Mouse (Mus musculus): ENCODE measurements around the gene Bbs1.
"Not testable (repeated sequence)": the region's sequence is repeated elsewhere in the genome, so short reads cannot be mapped to it uniquely, and the experiment has no call there.

The Bbs1 gene

DNA sequence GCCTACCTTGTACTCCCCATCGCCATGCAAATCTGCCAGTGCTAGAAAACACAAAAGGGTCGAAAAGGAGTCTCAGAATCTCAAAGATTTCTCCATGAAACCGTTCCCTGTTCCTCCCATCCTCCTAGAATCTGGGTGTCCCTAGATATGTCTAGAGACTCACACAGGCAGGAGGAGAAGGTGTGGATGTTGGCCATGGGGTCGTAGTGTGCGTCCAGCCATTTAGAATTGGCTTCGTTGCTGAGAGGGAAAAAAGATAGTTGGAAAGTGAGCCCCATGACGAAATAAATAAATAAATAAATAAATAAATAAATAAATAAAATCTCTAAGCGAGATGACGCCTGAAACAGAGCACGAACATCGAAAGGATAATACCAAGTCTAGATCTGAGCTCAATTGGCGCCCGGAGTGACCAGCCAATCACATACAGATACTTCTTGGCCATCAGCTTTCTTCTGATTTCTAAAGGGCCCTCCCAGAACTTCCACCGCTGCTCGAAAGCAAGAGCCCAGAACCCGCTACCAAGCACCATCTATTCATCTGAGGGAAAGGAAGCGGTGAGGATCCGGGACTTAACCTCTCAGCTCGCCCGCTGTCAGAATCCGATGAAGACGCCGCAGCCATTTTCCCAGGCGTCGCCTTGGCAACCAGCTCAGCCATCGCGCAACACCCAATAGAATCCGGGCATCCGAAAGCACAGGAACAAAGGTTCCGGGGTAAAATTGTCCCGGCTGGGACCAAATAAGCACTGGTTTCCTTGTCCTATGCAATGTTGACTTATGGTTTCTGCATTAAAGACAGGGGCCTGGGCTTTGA is at the start of gene Bbs1:
TSS of gene Bbs1 (minus strand) at position 650 of the 816 bp plus-strand sequence.
- Histone ChIP-seq H3K27me3 (ENCODE audit: control insufficient read depth, insufficient read depth, low read length, poor library complexity, severe bottlenecking) (no peaks in the 10 kb centered on the region), H3K36me3 (ENCODE audit: control insufficient read depth, insufficient read depth, low read length, poor library complexity, severe bottlenecking) (peaks cover 3% of the 10 kb centered on the region)
- peak; percentile 80 for DNase-seq (ENCODE audit: low read depth, low spot score)

DNA sequence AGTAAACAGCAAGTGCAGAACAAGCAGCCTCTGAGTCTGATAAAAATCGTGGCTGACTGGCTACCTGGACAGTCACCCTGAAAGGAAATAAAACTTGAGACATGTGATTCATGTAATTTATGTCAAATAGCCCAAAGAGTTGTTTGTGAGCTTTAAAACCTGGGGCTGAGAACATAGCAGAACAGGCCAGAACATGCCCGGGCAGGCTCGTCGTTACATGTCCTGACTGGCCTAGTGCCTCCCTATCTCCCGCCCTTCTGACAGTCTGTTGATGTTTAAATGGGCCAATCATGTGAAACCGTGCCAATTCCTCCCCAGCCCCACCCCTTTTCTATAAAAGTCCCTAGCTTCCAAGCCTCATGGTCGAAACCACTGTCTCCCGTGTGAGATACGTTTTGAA is 42.2 kb upstream of the Bbs1 start:
- not testable (repeated sequence) for H3K27me3 ChIP-seq (ENCODE audit: control insufficient read depth, insufficient read depth, low read length, poor library complexity, severe bottlenecking); H3K36me3 ChIP-seq (ENCODE audit: control insufficient read depth, insufficient read depth, low read length, poor library complexity, severe bottlenecking); DNase-seq (ENCODE audit: low read depth, low spot score)

- Histone ChIP-seq H3K27me3 (ENCODE audit: control insufficient read depth, insufficient read depth, low read length, poor library complexity, severe bottlenecking) (no peaks in the 10 kb centered on the region; the same call in 1 of the 2 replicates), H3K36me3 (ENCODE audit: control insufficient read depth, insufficient read depth, low read length, poor library complexity, severe bottlenecking) (no peaks in the 10 kb centered on the region)
- DNase-seq (ENCODE audit: low read depth, low spot score), result no peak
Observed at GRCm38 (mm10) chr19:4945540-4945939, 39.1 kb upstream of the Bbs1 start.

DNA sequence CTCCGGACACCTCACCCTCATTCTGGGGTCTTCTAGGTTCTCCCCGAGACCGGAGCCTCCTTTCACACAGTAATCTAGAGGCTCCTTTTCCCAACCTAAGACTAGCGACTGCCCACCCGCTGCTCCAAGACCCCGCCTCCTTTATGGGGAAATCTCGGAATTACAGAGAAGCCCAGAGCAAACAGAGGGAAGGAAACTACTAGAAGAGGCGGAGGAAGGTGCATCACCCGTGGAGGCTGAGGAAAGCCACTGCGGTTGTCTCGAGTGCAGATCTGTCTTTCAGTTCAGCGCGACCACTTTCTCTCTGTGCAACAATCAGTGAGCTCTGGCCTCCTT is 36.8 kb upstream of the Bbs1 start:
- H3K27me3 ChIP-seq (ENCODE audit: control insufficient read depth, insufficient read depth, low read length, poor library complexity, severe bottlenecking), result no peaks in the 10 kb centered on the region; the same call in 1 of the 2 replicates
- DNase-seq (ENCODE audit: low read depth, low spot score), result no peak
- no peaks in the 10 kb centered on the region for H3K36me3 ChIP-seq (ENCODE audit: control insufficient read depth, insufficient read depth, low read length, poor library complexity, severe bottlenecking)

GRCm38 (mm10) chr19:4942551-4943252 is 36.3 kb upstream of the Bbs1 start, which contains the start of gene Peli3:
Peli3 (minus strand) TSS chr19:4943127.
- H3K27me3 ChIP-seq (ENCODE audit: control insufficient read depth, insufficient read depth, low read length, poor library complexity, severe bottlenecking), result no peaks in the 10 kb centered on the region; the same call in 1 of the 2 replicates
- no peaks in the 10 kb centered on the region for H3K36me3 ChIP-seq (ENCODE audit: control insufficient read depth, insufficient read depth, low read length, poor library complexity, severe bottlenecking)
- DNase-seq (ENCODE audit: low read depth, low spot score), result peak; percentile 80

GRCm38 (mm10) chr19:4937444-4938310 is 31.2 kb upstream of the Bbs1 start:
- no peaks in the 10 kb centered on the region for H3K27me3 ChIP-seq (ENCODE audit: control insufficient read depth, insufficient read depth, low read length, poor library complexity, severe bottlenecking)

DNA sequence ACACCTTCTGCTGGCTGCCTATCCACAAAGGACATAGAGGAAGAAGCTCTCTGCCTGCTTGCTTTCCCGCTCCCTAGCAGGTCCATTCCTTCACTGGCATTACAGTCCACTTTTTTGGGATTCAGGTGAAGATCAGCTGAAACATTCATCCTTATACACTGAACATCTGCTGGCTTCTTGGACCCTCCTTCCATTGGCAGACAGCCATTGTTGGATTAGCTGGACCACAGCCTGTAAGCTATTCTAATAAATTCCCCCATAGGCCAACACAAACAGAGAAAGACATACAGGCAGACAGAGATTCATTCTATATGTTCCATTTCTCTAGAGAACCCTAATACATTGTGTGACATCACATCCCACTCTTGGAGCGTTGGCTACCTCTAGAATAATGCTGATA is 30.5 kb upstream of the Bbs1 start:
- H3K36me3 ChIP-seq (ENCODE audit: control insufficient read depth, insufficient read depth, low read length, poor library complexity, severe bottlenecking), result no peaks in the 10 kb centered on the region
- H3K27me3 ChIP-seq (ENCODE audit: control insufficient read depth, insufficient read depth, low read length, poor library complexity, severe bottlenecking), result no peaks in the 10 kb centered on the region
- DNase-seq (ENCODE audit: low read depth, low spot score), result no peak

More at GRCm38 (mm10) chr19:4937444-4938310, 31.2 kb upstream of the Bbs1 start:
- no peaks in the 10 kb centered on the region for H3K36me3 ChIP-seq (ENCODE audit: control insufficient read depth, insufficient read depth, low read length, poor library complexity, severe bottlenecking)
- DNase-seq (ENCODE audit: low read depth, low spot score), result no peak

- no peaks in the 10 kb centered on the region for H3K36me3 ChIP-seq (ENCODE audit: control insufficient read depth, insufficient read depth, low read length, poor library complexity, severe bottlenecking)
- DNase-seq (ENCODE audit: low read depth, low spot score), result no peak
- no peaks in the 10 kb centered on the region for H3K27me3 ChIP-seq (ENCODE audit: control insufficient read depth, insufficient read depth, low read length, poor library complexity, severe bottlenecking)
Observed at GRCm38 (mm10) chr19:4928781-4929180, 22.4 kb upstream of the Bbs1 start.

DNA sequence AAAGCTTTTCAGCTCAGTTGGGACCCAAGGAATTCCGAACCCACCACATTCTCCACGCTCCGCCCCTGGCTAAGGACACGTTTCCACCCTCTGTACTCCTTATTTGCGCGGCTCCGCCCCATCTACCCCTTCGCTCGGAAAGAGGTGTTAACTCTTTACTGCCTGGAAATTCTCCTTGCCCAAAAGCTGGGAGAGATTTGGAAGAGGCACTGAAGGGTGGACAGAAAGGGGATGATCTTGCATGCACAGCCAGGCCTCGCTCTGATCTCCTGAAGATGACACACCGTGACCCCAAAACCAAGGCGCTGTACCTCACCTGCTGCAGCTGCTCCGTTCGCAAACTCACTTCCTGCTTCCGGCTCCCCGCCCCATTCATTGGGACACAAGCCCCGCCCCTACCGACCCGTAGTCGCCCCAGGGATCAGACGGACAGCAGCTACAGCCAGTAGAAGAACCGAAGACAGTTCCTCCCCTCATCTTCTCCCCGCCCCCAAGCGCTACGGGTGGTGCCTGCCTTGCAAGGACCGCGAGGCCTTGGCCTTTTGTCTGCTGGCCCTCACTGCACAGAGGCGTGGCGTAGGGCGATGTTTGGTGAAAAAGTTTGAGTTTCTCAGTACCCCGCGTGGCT is 21.6 kb upstream of the Bbs1 start, which contains the start of gene Dpp3:
TSS of gene Dpp3 (minus strand) at position 384 of the 628 bp plus-strand sequence.
- Histone ChIP-seq H3K27me3 (ENCODE audit: control insufficient read depth, insufficient read depth, low read length, poor library complexity, severe bottlenecking) (no peaks in the 10 kb centered on the region), H3K36me3 (ENCODE audit: control insufficient read depth, insufficient read depth, low read length, poor library complexity, severe bottlenecking) (peaks cover 2% of the 10 kb centered on the region)
- DNase-seq (ENCODE audit: low read depth, low spot score), result peak; percentile 97

GRCm38 (mm10) chr19:4925121-4925860 is 18.9 kb upstream of the Bbs1 start:
- DNase-seq (ENCODE audit: low read depth, low spot score), result no peak
- H3K36me3 ChIP-seq (ENCODE audit: control insufficient read depth, insufficient read depth, low read length, poor library complexity, severe bottlenecking), result peaks cover 7% of the 10 kb centered on the region
- H3K27me3 ChIP-seq (ENCODE audit: control insufficient read depth, insufficient read depth, low read length, poor library complexity, severe bottlenecking), result no peaks in the 10 kb centered on the region

DNA sequence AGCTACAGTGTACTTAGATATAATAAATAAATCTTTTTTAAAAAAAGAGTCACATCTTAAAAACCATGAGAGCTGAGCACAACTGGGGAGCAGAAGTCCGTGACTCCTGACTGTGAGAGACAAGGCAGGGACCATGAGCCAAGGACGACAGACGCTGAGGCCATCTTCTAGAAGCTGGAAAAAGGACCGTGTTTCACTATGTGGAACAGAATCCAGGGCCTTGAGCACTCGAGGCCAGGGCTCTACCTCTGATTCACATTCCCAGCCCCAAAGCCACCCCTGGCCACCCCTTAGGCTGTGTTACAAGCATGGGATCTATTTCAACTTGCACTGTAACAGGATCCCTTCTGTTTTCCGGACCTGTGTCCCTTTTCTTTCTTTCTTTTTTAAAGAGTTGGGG is 13.2 kb upstream of the Bbs1 start:
- Histone ChIP-seq H3K36me3 (ENCODE audit: control insufficient read depth, insufficient read depth, low read length, poor library complexity, severe bottlenecking) (peaks cover 14% of the 10 kb centered on the region), H3K27me3 (ENCODE audit: control insufficient read depth, insufficient read depth, low read length, poor library complexity, severe bottlenecking) (no peaks in the 10 kb centered on the region)
- no peak for DNase-seq (ENCODE audit: low read depth, low spot score)

DNA sequence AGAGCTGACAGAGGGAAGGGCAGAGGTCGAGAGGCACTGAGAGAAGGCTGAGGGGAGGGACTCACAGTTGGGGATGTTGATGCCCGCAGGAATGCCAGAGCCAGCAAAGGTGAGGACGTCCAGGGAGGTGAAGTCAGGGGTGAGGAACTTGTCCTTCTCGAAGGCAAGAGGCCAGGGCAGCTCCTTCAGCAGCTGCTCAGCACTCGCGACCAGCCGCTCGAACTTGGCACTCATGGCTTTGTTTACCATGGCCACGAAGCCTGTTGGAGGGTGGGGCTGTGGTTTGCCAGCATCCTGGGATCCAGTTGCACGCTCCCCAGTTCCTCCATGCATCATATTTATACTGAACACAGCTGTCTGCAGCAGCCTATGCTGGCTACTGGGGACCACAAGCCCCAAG is 10.4 kb upstream of the Bbs1 start:
- H3K36me3 ChIP-seq (ENCODE audit: control insufficient read depth, insufficient read depth, low read length, poor library complexity, severe bottlenecking), result peaks cover 15% of the 10 kb centered on the region
- no peak for DNase-seq (ENCODE audit: low read depth, low spot score)
- no peaks in the 10 kb centered on the region for H3K27me3 ChIP-seq (ENCODE audit: control insufficient read depth, insufficient read depth, low read length, poor library complexity, severe bottlenecking)

- Histone ChIP-seq H3K36me3 (ENCODE audit: control insufficient read depth, insufficient read depth, low read length, poor library complexity, severe bottlenecking) (peaks cover 14% of the 10 kb centered on the region), H3K27me3 (ENCODE audit: control insufficient read depth, insufficient read depth, low read length, poor library complexity, severe bottlenecking) (no peaks in the 10 kb centered on the region)
- DNase-seq (ENCODE audit: low read depth, low spot score), result no peak
Observed at GRCm38 (mm10) chr19:4915924-4916603, 9.6 kb upstream of the Bbs1 start.
